Mouse (Mus musculus): ENCODE data around the gene Gif.

- no peak for TF ChIP-seq POLR2A (IDR thresholded peaks at IDR 0.05; ENCODE audit: borderline replicate concordance, control insufficient read depth, low read depth, low read length)
- TF ChIP-seq CTCF (IDR thresholded peaks at IDR 0.05; ENCODE audit: control insufficient read depth, insufficient read depth, low read length): no peak
Observed at GRCm38 (mm10) chr19:11698342-11698741, 49.0 kb upstream of the Gif start.

Data from bone marrow, adult 2 months (tissue).